Mouse (Mus musculus) cerebellum, adult 2 months (tissue): ENCODE measurements at regions not wholly inside any gene's neighbourhood (a gene's known extent, or its start where the extent isn't known, plus 50 kb on each side); places are given as distances from the start of the nearest gene placed in this dataset.

ENCODE experiments used
- CTCF ChIP-seq: fragments of 200-500 bp; IDR thresholded peaks from 2 replicates; pipeline ENCODE4 v1.5.1; 2011; ENCODE audit warnings: low read depth, mild to moderate bottlenecking, control low read depth, low read length, moderate library complexity, borderline replicate concordance; ENCODE audit not compliant: insufficient read depth
- POLR2A ChIP-seq: fragments of 200-500 bp; IDR thresholded peaks from 2 replicates; pipeline ENCODE4 v1.6.1; 2011; ENCODE audit warnings: low read length, control low read depth, borderline replicate concordance; ENCODE audit not compliant: insufficient read depth

DNA sequence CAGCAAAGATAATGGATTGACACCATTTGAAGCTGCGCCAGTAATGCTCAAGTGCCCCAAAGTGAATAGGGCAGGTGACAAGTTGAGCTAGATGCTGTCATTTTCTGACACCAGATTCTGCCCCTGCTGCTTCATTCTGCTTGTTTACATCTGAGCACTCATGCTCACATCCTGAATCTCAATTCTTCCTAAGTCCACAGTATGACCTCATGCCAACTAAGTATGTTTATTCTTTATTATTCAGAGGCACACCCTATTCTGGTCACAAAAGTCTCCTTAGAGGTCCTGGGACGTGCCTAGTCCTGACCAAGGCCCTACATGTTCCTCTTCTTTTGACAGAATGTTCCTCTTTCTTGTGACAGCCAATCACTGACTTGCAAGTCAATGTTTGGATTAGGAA, 938.1 kb downstream of the Robo2 start:
- no peak for TF ChIP-seq CTCF
- TF ChIP-seq POLR2A: no peak
